Mouse (Mus musculus) lung, postnatal 0 days (tissue): Measurements from ENCODE around the gene Kank1. TPM values are rescaled to one million over a fixed set of nuclear protein-coding genes. Genes with fewer than 3 reads are reported as not detected.

Experiments
- ATAC-seq: fragments of 200-750 bp; cut with Nextera tagmentation; 2 replicates; pipeline ENCODE4 v1.8.0; 2017; ENCODE audit warnings: moderate library complexity
- DNase-seq: peaks from one replicate; pipeline ENCODE4 v3.0.0-alpha.2; 2016; ENCODE audit warnings: low spot score
- H3K27ac ChIP-seq: fragments of 300-500 bp; sonication (generic); 2 replicates; pipeline ENCODE4 v1.5.1; 2014; ENCODE audit warnings: antibody characterized with exemption, mild to moderate bottlenecking, low read length, mixed read lengths
- H3K27me3 ChIP-seq: fragments of 300-500 bp; sonication (generic); replicated peaks from 2 replicates; pipeline ENCODE4 v1.6.1; 2014; ENCODE audit warnings: low read length, mixed read lengths; ENCODE audit not compliant: insufficient read depth
- H3K36me3 ChIP-seq: fragments of 300-500 bp; sonication (generic); 2 replicates; pipeline ENCODE4 v1.6.1; 2014; ENCODE audit warnings: low read length, mixed read lengths; ENCODE audit not compliant: insufficient read depth
- H3K4me1 ChIP-seq: fragments of 300-500 bp; sonication (generic); 2 replicates; pipeline ENCODE4 v1.6.1; 2014; ENCODE audit warnings: antibody characterized with exemption, low read depth, low read length, mixed read lengths; ENCODE audit not compliant: insufficient read depth
- H3K4me2 ChIP-seq: fragments of 300-500 bp; sonication (generic); replicated peaks from 2 replicates; pipeline ENCODE4 v1.6.1; 2014; ENCODE audit warnings: low read depth, mild to moderate bottlenecking, low read length, moderate library complexity, mixed read lengths
- H3K4me3 ChIP-seq: fragments of 300-500 bp; sonication (generic); 2 replicates; pipeline ENCODE4 v1.5.1; 2014; ENCODE audit warnings: low read depth, low read length
- H3K9ac ChIP-seq: fragments of 300-500 bp; sonication (generic); replicated peaks from 2 replicates; pipeline ENCODE4 v1.6.1; 2014; ENCODE audit warnings: low read depth, mild to moderate bottlenecking
- H3K9me3 ChIP-seq: fragments of 300-500 bp; sonication (generic); 2 replicates; pipeline ENCODE4 v1.6.1; 2016; ENCODE audit warnings: low read length, mixed read lengths
- CTCF ChIP-seq: IDR thresholded peaks from 2 replicates; pipeline ENCODE4 v1.5.1; 2016; ENCODE audit warnings: antibody characterized with exemption, mild to moderate bottlenecking
- EP300 ChIP-seq: IDR thresholded peaks from 2 replicates; pipeline ENCODE4 v1.6.1; 2016; ENCODE audit warnings: antibody characterized with exemption, mild to moderate bottlenecking, control low read depth
- WGBS: fragments of 180-500 bp; shearing (Covaris S2); extraction: QIAGEN DNeasy Blood & Tissue Kit; methylation state at CpG from one replicate; pipeline ENCODE4 v1.1.7; 2014; 5-methylcytosine and 5-hydroxymethylcytosine counted together
- polyA plus RNA-seq: library from polyadenylated mRNA; unstranded; fragments of >200 nt; fragmentation: Nextera tagmentation; extraction: Ambion mirVana; gene quantifications from 2 replicates; pipeline ENCODE4 v1.2.1, GENCODE M21; 2015

Kank1 gene
- polyA plus RNA-seq, 1 experiment from 2014 or later = 6.9 TPM

DNA sequence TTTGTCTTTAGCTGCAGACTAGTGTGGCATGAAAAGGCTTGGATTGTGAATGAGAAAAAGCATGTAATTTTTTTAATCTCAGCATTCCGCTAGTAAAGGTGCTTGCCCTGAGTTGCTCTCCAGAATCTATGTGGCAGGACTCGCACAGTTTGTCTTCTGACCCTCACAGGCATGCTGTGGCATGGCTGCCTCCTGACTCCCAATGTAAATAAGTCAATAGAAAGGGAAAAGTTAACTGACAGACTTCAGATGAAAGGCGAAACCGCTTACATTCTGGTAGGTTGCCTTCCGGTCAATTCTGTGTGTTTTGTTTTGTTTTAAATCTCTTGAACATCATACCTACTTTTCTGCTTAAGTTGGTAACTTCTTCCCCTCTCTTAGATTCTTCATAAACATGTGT is 64.4 kb downstream of the Kank1 start:
- no peak for TF ChIP-seq EP300
- TF ChIP-seq CTCF = no peak
- no peak for DNase-seq
- H3K9me3 ChIP-seq = no peaks in the 10 kb centered on the region
- no peak overlapping the region for H3K27ac ChIP-seq
- H3K4me1 ChIP-seq = no peaks in the 10 kb centered on the region
- 56% methylated on average over 5 of the region's 5 CpGs for WGBS
- ATAC-seq = no peak
- no peaks in the 10 kb centered on the region for H3K27me3 ChIP-seq
- no peak overlapping the region for H3K9ac ChIP-seq
- no peak overlapping the region for H3K4me2 ChIP-seq
- no peak overlapping the region for H3K4me3 ChIP-seq
- no peaks in the 10 kb centered on the region for H3K36me3 ChIP-seq

GRCm38 (mm10) chr19:25306277-25306676 is 69.5 kb downstream of the Kank1 start:
- Histone ChIP-seq H3K36me3 (no peaks in the 10 kb centered on the region), H3K27ac (no peak overlapping the region), H3K4me2 (no peak overlapping the region), H3K4me3 (no peak overlapping the region), H3K27me3 (no peaks in the 10 kb centered on the region), H3K9ac (no peak overlapping the region), H3K4me1 (no peaks in the 10 kb centered on the region), H3K9me3 (no peaks in the 10 kb centered on the region)
- WGBS = 58% methylated on average over 9 of the region's 9 CpGs
- ATAC-seq (no peak), DNase-seq (no peak)
- TF ChIP-seq CTCF = peak; percentile 69
- no peak for TF ChIP-seq EP300

DNA sequence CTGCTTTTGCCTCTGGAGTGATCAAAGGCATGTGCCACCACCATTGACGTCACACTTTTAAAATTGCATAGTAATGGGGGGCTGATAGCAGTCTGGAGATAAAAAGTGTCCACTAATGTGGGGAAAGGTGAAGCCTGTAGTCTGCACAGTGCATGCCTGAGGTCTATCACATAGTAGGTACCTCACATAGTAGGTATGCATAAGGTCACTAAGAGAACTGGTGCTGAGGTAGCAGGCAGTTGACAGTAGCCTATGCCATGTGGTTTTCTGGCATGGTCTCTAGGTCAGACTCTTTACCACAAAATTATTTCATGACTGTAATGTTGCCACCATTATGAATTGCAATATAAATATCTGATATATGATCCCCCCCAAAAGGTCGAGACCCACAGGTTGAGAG is 71.4 kb downstream of the Kank1 start:
- no peak overlapping the region for H3K4me2 ChIP-seq
- 32% methylated on average over 2 of the region's 2 CpGs for WGBS
- H3K27ac ChIP-seq = no peak overlapping the region
- H3K9ac ChIP-seq = no peak overlapping the region
- no peak for DNase-seq
- H3K27me3 ChIP-seq = no peaks in the 10 kb centered on the region
- ATAC-seq = no peak
- no peaks in the 10 kb centered on the region for H3K4me1 ChIP-seq
- H3K36me3 ChIP-seq = no peaks in the 10 kb centered on the region
- H3K9me3 ChIP-seq = no peaks in the 10 kb centered on the region
- TF ChIP-seq CTCF (no peak), EP300 (no peak)
- no peak overlapping the region for H3K4me3 ChIP-seq

GRCm38 (mm10) chr19:25308763-25309162 is 72.0 kb downstream of the Kank1 start:
- H3K9me3 ChIP-seq = no peaks in the 10 kb centered on the region
- TF ChIP-seq CTCF (no peak), EP300 (no peak)
- no peaks in the 10 kb centered on the region for H3K27me3 ChIP-seq
- H3K9ac ChIP-seq = no peak overlapping the region
- no peaks in the 10 kb centered on the region for H3K4me1 ChIP-seq
- DNase-seq (no peak), ATAC-seq (no peak)
- 18% methylated on average over 12 of the region's 12 CpGs for WGBS
- no peak overlapping the region for H3K27ac ChIP-seq
- H3K4me2 ChIP-seq = no peak overlapping the region
- H3K4me3 ChIP-seq = no peak overlapping the region
- H3K36me3 ChIP-seq = no peaks in the 10 kb centered on the region

GRCm38 (mm10) chr19:25310989-25311388 is 74.2 kb downstream of the Kank1 start:
- ATAC-seq (no peak), DNase-seq (no peak)
- Histone ChIP-seq H3K9me3 (no peaks in the 10 kb centered on the region), H3K9ac (no peak overlapping the region), H3K36me3 (no peaks in the 10 kb centered on the region), H3K4me3 (no peak overlapping the region), H3K27ac (no peak overlapping the region), H3K27me3 (no peaks in the 10 kb centered on the region), H3K4me1 (no peaks in the 10 kb centered on the region), H3K4me2 (no peak overlapping the region)
- 74% methylated on average over 5 of the region's 5 CpGs for WGBS
- TF ChIP-seq CTCF = no peak
- TF ChIP-seq EP300 = no peak

DNA sequence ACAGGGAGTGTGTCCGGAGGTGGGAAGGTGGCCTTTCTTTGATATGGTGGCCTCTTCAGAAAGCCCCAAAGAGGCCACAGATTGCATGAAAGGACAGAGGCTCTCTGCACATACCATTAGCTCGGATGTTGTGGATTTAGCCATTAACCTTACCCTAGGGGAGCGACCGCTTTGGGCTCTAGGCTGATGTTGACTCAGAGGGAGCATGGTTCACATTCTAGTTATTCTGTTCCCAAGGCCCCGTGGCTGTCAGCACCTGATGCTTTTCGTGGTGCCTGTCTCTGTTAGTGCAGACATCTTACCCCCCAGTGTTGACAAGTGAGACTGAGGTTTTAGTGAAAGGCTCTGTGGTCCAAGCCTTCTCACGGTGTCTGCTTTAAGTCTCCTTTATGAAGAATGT is 74.9 kb downstream of the Kank1 start:
- DNase-seq (no peak), ATAC-seq (no peak)
- no peak overlapping the region for H3K4me3 ChIP-seq
- no peak overlapping the region for H3K9ac ChIP-seq
- no peaks in the 10 kb centered on the region for H3K9me3 ChIP-seq
- H3K36me3 ChIP-seq = no peaks in the 10 kb centered on the region
- 53% methylated on average over 7 of the region's 7 CpGs for WGBS
- H3K27ac ChIP-seq = no peak overlapping the region
- H3K27me3 ChIP-seq = no peaks in the 10 kb centered on the region
- TF ChIP-seq CTCF = no peak
- TF ChIP-seq EP300 = no peak
- H3K4me2 ChIP-seq = no peak overlapping the region
- H3K4me1 ChIP-seq = no peaks in the 10 kb centered on the region

DNA sequence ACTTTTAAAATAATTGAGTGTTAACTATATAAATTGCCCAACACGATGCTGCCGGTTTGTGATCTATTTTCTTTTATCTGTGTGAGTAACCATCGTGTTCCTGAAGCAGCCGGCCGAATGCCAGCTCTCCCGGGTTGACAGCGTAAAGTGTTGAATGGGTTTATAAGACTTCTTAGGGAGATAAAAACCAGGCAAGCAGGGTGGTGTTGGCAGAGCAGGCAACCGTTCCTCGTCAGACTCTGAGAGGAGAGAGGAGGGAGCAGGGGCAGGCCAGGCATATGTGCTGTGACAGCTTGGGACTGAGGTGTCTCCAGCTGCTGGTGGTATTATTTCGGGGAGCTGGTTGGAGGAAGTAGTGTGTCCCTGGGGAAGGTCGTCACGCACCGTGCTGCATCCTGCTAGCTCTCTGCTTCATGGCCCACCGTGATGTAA is 78.7 kb downstream of the Kank1 start:
- TF ChIP-seq CTCF (no peak), EP300 (peak; percentile 60; the same call in 1 of the 2 replicates)
- WGBS = 21% methylated on average over 14 of the region's 14 CpGs
- H3K27me3 ChIP-seq = no peaks in the 10 kb centered on the region
- H3K9me3 ChIP-seq = no peaks in the 10 kb centered on the region
- H3K27ac ChIP-seq = no peak overlapping the region
- DNase-seq (peak; percentile 49), ATAC-seq (peak; percentile 84)
- no peaks in the 10 kb centered on the region for H3K36me3 ChIP-seq
- no peak overlapping the region for H3K4me3 ChIP-seq
- H3K4me2 ChIP-seq = no peak overlapping the region
- H3K9ac ChIP-seq = no peak overlapping the region
- no peaks in the 10 kb centered on the region for H3K4me1 ChIP-seq
